Mouse (Mus musculus) kidney, adult 2 months (tissue): ENCODE measurements around the gene E2f4. TPM values are rescaled to one million over a fixed set of nuclear protein-coding genes. Genes with fewer than 3 reads are reported as not detected.

ENCODE experiments used
- DNase-seq: peaks from one replicate; pipeline ENCODE4 v3.0.0; 2021
- H3K27ac ChIP-seq: fragments of 200-500 bp; 2 replicates; pipeline ENCODE4 v1.5.1; 2012; ENCODE audit warnings: low read depth, low read length, control low read depth, inconsistent platforms; ENCODE audit not compliant: insufficient read depth
- H3K27me3 ChIP-seq: fragments of 200-500 bp; replicated peaks from 2 replicates; pipeline ENCODE4 v1.6.1; 2012; ENCODE audit warnings: mild to moderate bottlenecking, moderate library complexity, low read length, inconsistent platforms; ENCODE audit not compliant: control insufficient read depth, insufficient read depth
- H3K36me3 ChIP-seq: fragments of 200-500 bp; 2 replicates; pipeline ENCODE4 v1.6.1; 2012; ENCODE audit warnings: mild to moderate bottlenecking, moderate library complexity, low read length, inconsistent platforms; ENCODE audit not compliant: control insufficient read depth, insufficient read depth
- H3K4me1 ChIP-seq: fragments of 200-500 bp; 2 replicates; pipeline ENCODE4 v1.6.1; 2011; ENCODE audit warnings: low read length; ENCODE audit not compliant: control insufficient read depth, insufficient read depth
- H3K4me3 ChIP-seq: fragments of 200-500 bp; 2 replicates; pipeline ENCODE4 v1.5.1; 2011; ENCODE audit warnings: mild to moderate bottlenecking, low read depth, low read length, control low read depth; ENCODE audit not compliant: insufficient read depth
- CTCF ChIP-seq: fragments of 200-500 bp; conservative IDR thresholded peaks from 2 replicates; pipeline ENCODE4 v1.5.1; 2011; ENCODE audit warnings: low read depth, mild to moderate bottlenecking, control low read depth, low read length, moderate library complexity, mixed read lengths; ENCODE audit not compliant: insufficient read depth, insufficient read length
- POLR2A ChIP-seq: fragments of 200-500 bp; IDR thresholded peaks from one replicate; pipeline ENCODE4 v1.6.1; 2011; ENCODE audit warnings: low read depth, low read length, control low read depth
- WGBS: fragments of 180-500 bp; shearing (Covaris S2); methylation state at CpG from one replicate; pipeline ENCODE4 v1.1.7; 2018; 5-methylcytosine and 5-hydroxymethylcytosine counted together
- polyA plus RNA-seq: library from polyadenylated mRNA; depleted of rRNA; stranded (reverse); fragments of >200 nt; gene quantifications from 2 replicates; pipeline ENCODE4 v1.2.3, GENCODE M21; 2012

E2f4 gene
- polyA plus RNA-seq, 1 experiment, result 88.1 TPM

DNA sequence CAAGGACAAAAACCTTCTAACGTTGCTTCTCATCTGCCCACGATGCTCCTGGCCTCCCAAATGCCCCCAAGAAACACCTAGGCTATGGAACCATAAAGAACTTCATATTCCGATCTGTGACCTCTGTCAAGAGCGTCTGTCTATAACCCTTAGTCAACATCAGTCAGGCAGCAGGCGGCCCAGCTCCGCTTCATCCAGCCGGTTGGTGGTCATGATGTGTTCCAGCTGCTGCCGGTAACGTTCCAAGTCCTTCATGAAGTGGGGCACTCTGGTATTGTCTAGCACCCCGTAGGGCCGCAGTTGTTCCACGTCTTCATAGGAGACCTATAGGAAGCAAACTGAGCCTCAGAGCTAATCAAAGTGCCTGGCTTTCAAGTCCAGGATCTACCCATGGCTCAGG lies 15.6 kb upstream of the E2f4 start:
- TF ChIP-seq POLR2A (no peak), CTCF (no peak)
- Histone ChIP-seq H3K4me3 (no peak overlapping the region), H3K27me3 (no peaks in the 10 kb centered on the region), H3K4me1 (no peaks in the 10 kb centered on the region; the same call in 1 of the 2 replicates), H3K36me3 (no peaks in the 10 kb centered on the region), H3K27ac (no peak overlapping the region)
- no peak for DNase-seq
- 94% methylated on average over 12 of the region's 12 CpGs for WGBS

DNA sequence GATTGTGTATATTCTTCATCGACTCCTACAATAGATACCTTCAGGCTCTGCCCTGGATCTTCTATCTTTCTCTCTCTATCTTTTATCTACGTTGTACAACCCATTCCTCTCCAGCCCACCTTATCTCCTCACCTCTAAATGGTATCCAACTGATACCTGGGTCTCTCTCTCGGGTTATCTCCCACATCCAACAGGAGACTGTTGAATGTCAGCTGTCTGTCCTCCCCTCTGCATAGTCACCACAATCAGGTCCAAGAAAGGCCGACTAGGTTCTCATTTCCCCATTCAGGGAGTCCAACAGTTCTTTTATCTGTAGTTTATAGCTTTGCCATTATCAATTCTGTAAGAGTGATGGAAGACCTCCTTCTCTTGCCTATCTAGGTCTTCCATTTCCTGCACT lies 15.2 kb upstream of the E2f4 start:
- H3K36me3 ChIP-seq, result no peaks in the 10 kb centered on the region
- H3K4me3 ChIP-seq, result no peak overlapping the region
- no peaks in the 10 kb centered on the region; the same call in 1 of the 2 replicates for H3K4me1 ChIP-seq
- H3K27ac ChIP-seq, result no peak overlapping the region
- TF ChIP-seq CTCF (no peak), POLR2A (no peak)
- DNase-seq, result no peak
- WGBS, result 94% methylated on average over 4 of the region's 4 CpGs
- H3K27me3 ChIP-seq, result no peaks in the 10 kb centered on the region

DNA sequence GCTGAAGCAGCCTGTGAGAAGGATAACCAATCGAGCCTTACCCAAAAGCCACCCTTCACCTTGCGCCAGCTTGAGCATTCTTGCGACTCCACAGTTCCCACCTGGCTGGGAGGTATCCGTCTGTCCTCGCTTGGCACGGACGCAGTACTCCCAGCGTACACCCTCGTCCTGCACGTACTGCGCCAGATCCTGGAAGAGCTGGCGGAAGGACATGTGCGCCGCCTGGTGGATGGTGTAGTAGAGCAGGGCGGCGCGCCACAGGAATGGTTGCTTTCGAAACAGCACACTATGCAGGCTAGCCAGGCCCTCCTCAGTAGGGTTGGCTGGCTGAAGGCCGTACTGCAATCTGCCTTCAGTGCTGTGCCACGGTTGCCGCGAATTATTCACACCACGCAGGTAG lies 14.4 kb upstream of the E2f4 start:
- H3K36me3 ChIP-seq, result no peaks in the 10 kb centered on the region
- 51% methylated on average over 23 of the region's 23 CpGs for WGBS
- H3K4me3 ChIP-seq, result no peak overlapping the region
- no peak for TF ChIP-seq POLR2A
- peak; percentile 91 for TF ChIP-seq CTCF
- no peak overlapping the region for H3K27ac ChIP-seq
- no peaks in the 10 kb centered on the region; the same call in 1 of the 2 replicates for H3K4me1 ChIP-seq
- DNase-seq, result peak; percentile 44
- H3K27me3 ChIP-seq, result no peaks in the 10 kb centered on the region

DNA sequence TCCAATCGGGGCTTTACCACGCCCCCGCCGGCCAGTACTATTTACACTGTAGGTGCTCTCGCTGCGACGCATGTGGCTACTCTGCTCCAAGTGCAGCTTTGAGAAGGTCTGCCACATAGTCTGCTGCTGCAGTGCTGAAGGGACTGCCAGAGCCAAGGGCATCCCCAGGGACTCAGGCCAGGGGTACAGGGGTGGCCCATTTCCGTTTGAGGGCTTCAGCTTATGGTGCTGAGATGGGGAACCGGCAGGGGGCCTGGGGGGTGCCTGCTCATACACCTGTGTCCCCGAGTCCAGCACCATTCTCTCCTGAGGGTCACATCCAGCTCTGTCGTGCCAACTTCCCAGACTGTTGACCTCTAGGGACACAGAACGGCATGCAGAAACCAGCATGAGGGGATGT lies 11.9 kb upstream of the E2f4 start:
- Histone ChIP-seq H3K27me3 (no peaks in the 10 kb centered on the region), H3K4me1 (peaks cover 7% of the 10 kb centered on the region; the same call in 1 of the 2 replicates), H3K27ac (no peak overlapping the region), H3K4me3 (no peak overlapping the region), H3K36me3 (no peaks in the 10 kb centered on the region)
- no peak for TF ChIP-seq POLR2A
- no peak for TF ChIP-seq CTCF
- WGBS, result 70% methylated on average over 12 of the region's 12 CpGs
- no peak for DNase-seq

DNA sequence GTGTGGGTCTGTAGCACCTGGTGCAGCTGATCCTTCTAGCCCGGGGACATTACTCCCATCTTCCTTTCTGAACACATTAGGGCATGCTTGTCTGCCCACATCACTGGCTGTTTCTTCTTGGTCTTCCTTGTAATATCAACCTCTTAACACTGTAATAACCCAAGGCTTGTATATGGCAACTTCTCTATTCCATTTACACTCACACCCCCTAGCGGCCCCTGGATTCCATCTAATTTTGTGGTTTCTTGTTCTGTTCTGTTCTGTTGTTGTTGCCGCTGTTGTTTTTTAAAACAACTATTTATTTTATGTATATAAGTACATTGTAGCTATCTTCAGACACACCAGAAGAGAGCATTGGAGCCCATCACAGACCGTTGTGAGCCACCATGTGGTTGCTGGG lies 10.6 kb upstream of the E2f4 start:
- Histone ChIP-seq H3K27me3 (no peaks in the 10 kb centered on the region), H3K27ac (no peak overlapping the region), H3K4me1 (peaks cover 7% of the 10 kb centered on the region; the same call in 1 of the 2 replicates), H3K36me3 (no peaks in the 10 kb centered on the region), H3K4me3 (no peak overlapping the region)
- no peak for DNase-seq
- TF ChIP-seq POLR2A, result no peak
- TF ChIP-seq CTCF, result no peak
- 90% methylated on average over 4 of the region's 4 CpGs for WGBS

DNA sequence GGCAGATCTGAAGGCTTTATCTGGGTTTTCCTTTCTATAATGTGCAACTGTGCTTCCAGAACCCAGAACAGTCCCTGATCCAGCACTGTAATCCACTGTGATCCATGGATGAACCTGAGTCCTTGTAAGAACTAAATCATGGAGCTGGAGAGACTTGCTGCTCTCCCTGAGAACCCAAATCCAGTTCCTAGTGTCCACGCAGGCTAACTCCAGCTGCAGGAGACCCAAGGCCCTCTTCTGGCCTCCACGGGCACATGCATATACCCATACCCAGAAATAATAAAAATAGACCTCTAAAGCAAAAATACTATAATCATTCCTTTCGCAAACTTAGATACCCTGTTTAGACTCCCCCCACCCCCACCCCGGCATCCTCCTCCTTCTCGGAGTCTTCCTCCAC lies 9.2 kb upstream of the E2f4 start:
- 86% methylated on average over 5 of the region's 5 CpGs for WGBS
- Histone ChIP-seq H3K4me3 (no peak overlapping the region), H3K27me3 (no peaks in the 10 kb centered on the region), H3K36me3 (no peaks in the 10 kb centered on the region), H3K27ac (no peak overlapping the region), H3K4me1 (peaks cover 7% of the 10 kb centered on the region; the same call in 1 of the 2 replicates)
- no peak for DNase-seq
- TF ChIP-seq POLR2A (no peak), CTCF (no peak)

DNA sequence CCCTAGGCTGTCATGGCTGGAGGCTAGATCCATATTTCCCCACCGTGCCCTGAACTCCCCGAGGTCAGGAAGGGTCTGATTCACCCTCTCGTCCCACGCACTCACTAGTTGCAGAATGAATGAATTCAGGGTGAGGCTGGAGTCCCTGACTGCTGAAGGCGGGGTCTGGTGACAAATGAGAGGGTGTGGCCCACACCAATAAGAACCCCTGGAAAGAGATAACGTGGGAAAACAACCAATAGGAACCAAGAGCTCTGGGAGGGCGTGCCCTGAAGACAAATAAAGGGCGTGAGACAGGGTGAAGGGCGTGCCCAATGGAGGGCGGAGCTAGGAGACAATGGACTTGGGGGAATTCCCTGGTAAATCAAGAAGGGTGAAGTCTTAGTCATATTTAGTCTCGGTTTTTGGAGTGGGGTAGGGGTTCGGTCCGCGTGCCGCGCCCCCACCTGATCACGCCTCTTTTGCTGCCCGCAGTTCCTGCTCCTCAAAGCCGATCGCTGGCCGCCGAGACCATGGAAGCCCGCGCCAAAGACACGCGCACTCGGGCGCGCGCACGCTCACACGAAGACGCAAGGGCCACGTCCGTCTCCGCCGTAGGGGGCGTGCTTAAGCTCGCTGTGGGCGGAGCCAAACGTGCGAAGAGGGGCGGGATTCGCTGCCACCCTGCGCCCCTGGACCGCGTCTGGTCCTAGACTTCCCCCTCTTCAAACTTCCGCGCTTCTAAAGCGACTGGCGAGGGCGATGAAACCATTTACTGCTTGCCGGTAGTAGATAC lies 8.3 kb upstream of the E2f4 start:
- DNase-seq, result peak; percentile 90
- H3K4me1 ChIP-seq, result peaks cover 7% of the 10 kb centered on the region; the same call in 1 of the 2 replicates
- peak overlapping the region; percentile 59 for H3K4me3 ChIP-seq
- TF ChIP-seq POLR2A (peak; percentile 18), CTCF (no peak)
- 3% methylated on average over 53 of the region's 53 CpGs for WGBS
- H3K27ac ChIP-seq, result peak overlapping the region; percentile 30; the same call in 1 of the 2 replicates
- no peaks in the 10 kb centered on the region for H3K27me3 ChIP-seq
- H3K36me3 ChIP-seq, result no peaks in the 10 kb centered on the region
